Mouse (Mus musculus): ENCODE measurements around the gene Vgll1. TPM values are rescaled to one million over a fixed set of nuclear protein-coding genes. Genes with fewer than 3 reads are reported as not detected.

The Vgll1 gene
- polyA plus RNA-seq, 1 experiment from 2014 or later: not detected

- no peak for ATAC-seq (ENCODE audit: low read depth)
- H3K9ac ChIP-seq (ENCODE audit: low read depth, low read length): no peak overlapping the region
- no peaks in the 10 kb centered on the region for H3K4me1 ChIP-seq (ENCODE audit: control insufficient read depth, low read depth, low read length)
- no peak overlapping the region for H3K4me3 ChIP-seq (ENCODE audit: low read depth, low read length)
- H3K27me3 ChIP-seq (ENCODE audit: control insufficient read depth, insufficient read depth, low read depth, low read length): no peaks in the 10 kb centered on the region
- 58% methylated on average over 8 of the region's 8 CpGs for WGBS (ENCODE audit: insufficient replicate concordance)
- no peaks in the 10 kb centered on the region for H3K9me3 ChIP-seq (replicated peaks; ENCODE audit: control insufficient read depth, low read length)
- H3K27ac ChIP-seq (ENCODE audit: low read length): no peak overlapping the region
- H3K36me3 ChIP-seq (ENCODE audit: control insufficient read depth, insufficient read depth): no peaks in the 10 kb centered on the region
- no peak overlapping the region for H3K4me2 ChIP-seq (ENCODE audit: low read depth, low read length)
Measured at GRCm38 (mm10) chrX:57118143-57118542, 30.2 kb downstream of the Vgll1 start.

GRCm38 (mm10) chrX:57120768-57121167 is 32.9 kb downstream of the Vgll1 start:
- H3K4me3 ChIP-seq (ENCODE audit: low read depth, low read length): no peak overlapping the region
- no peaks in the 10 kb centered on the region for H3K9me3 ChIP-seq (replicated peaks; ENCODE audit: control insufficient read depth, low read length)
- WGBS (ENCODE audit: insufficient replicate concordance): 72% methylated on average over 1 of the region's 1 CpGs
- no peaks in the 10 kb centered on the region for H3K36me3 ChIP-seq (ENCODE audit: control insufficient read depth, insufficient read depth)
- no peaks in the 10 kb centered on the region for H3K4me1 ChIP-seq (ENCODE audit: control insufficient read depth, low read depth, low read length)
- no peak overlapping the region for H3K27ac ChIP-seq (ENCODE audit: low read length)
- ATAC-seq (ENCODE audit: low read depth): no peak
- no peak overlapping the region for H3K9ac ChIP-seq (ENCODE audit: low read depth, low read length)
- no peaks in the 10 kb centered on the region for H3K27me3 ChIP-seq (ENCODE audit: control insufficient read depth, insufficient read depth, low read depth, low read length)
- no peak overlapping the region for H3K4me2 ChIP-seq (ENCODE audit: low read depth, low read length)

- ATAC-seq (ENCODE audit: low read depth): no peak
- Histone ChIP-seq H3K4me3 (ENCODE audit: low read depth, low read length) (no peak overlapping the region), H3K4me2 (ENCODE audit: low read depth, low read length) (no peak overlapping the region), H3K4me1 (ENCODE audit: control insufficient read depth, low read depth, low read length) (no peaks in the 10 kb centered on the region), H3K9ac (ENCODE audit: low read depth, low read length) (no peak overlapping the region), H3K36me3 (ENCODE audit: control insufficient read depth, insufficient read depth) (no peaks in the 10 kb centered on the region), H3K9me3 (replicated peaks; ENCODE audit: control insufficient read depth, low read length) (no peaks in the 10 kb centered on the region), H3K27me3 (ENCODE audit: control insufficient read depth, insufficient read depth, low read depth, low read length) (no peaks in the 10 kb centered on the region), H3K27ac (ENCODE audit: low read length) (no peak overlapping the region)
- WGBS (ENCODE audit: insufficient replicate concordance): 16% methylated on average over 1 of the region's 1 CpGs
Measured at GRCm38 (mm10) chrX:57130633-57131032, 42.7 kb downstream of the Vgll1 start.

GRCm38 (mm10) chrX:57137627-57138026 is 49.7 kb downstream of the Vgll1 start:
- no peak overlapping the region for H3K4me3 ChIP-seq (ENCODE audit: low read depth, low read length)
- no peak overlapping the region for H3K27ac ChIP-seq (ENCODE audit: low read length)
- no peak for ATAC-seq (ENCODE audit: low read depth)
- no peaks in the 10 kb centered on the region for H3K27me3 ChIP-seq (ENCODE audit: control insufficient read depth, insufficient read depth, low read depth, low read length)
- no peak overlapping the region for H3K4me2 ChIP-seq (ENCODE audit: low read depth, low read length)
- H3K9me3 ChIP-seq (replicated peaks; ENCODE audit: control insufficient read depth, low read length): no peaks in the 10 kb centered on the region
- no peak overlapping the region for H3K9ac ChIP-seq (ENCODE audit: low read depth, low read length)
- H3K36me3 ChIP-seq (ENCODE audit: control insufficient read depth, insufficient read depth): no peaks in the 10 kb centered on the region
- no peaks in the 10 kb centered on the region for H3K4me1 ChIP-seq (ENCODE audit: control insufficient read depth, low read depth, low read length)

GRCm38 (mm10) chrX:57153520-57153919 is 65.6 kb downstream of the Vgll1 start:
- H3K9me3 ChIP-seq (replicated peaks; ENCODE audit: control insufficient read depth, low read length): no peaks in the 10 kb centered on the region
- H3K9ac ChIP-seq (ENCODE audit: low read depth, low read length): no peak overlapping the region
- 41% methylated on average over 1 of the region's 1 CpGs for WGBS (ENCODE audit: insufficient replicate concordance)
- H3K36me3 ChIP-seq (ENCODE audit: control insufficient read depth, insufficient read depth): no peaks in the 10 kb centered on the region
- no peaks in the 10 kb centered on the region for H3K27me3 ChIP-seq (ENCODE audit: control insufficient read depth, insufficient read depth, low read depth, low read length)
- no peaks in the 10 kb centered on the region for H3K4me1 ChIP-seq (ENCODE audit: control insufficient read depth, low read depth, low read length)
- H3K27ac ChIP-seq (ENCODE audit: low read length): no peak overlapping the region
- no peak overlapping the region for H3K4me2 ChIP-seq (ENCODE audit: low read depth, low read length)
- no peak overlapping the region for H3K4me3 ChIP-seq (ENCODE audit: low read depth, low read length)
- ATAC-seq (ENCODE audit: low read depth): no peak

Other genes starting within 250 kb of the Vgll1 start
- gene Adgrg4, start 217.9 kb upstream of the Vgll1 start, polyA plus RNA-seq (2015; fragmentation: Nextera tagmentation; extraction: Ambion mirVana): not detected in 2 replicates
- not detected in 2 replicates for gene Brs3, start 45.0 kb upstream of the Vgll1 start, polyA plus RNA-seq (2015; fragmentation: Nextera tagmentation; extraction: Ambion mirVana)
- gene Htatsf1, start 34.5 kb upstream of the Vgll1 start, polyA plus RNA-seq (2015; fragmentation: Nextera tagmentation; extraction: Ambion mirVana): 19.4 and 20.3 TPM in 2 replicates
- gene Cd40lg, start 124.0 kb downstream of the Vgll1 start, polyA plus RNA-seq (2015; fragmentation: Nextera tagmentation; extraction: Ambion mirVana): not detected in 2 replicates

All from liver, embryonic 16.5 days (tissue).